In the genomic region with DNA sequence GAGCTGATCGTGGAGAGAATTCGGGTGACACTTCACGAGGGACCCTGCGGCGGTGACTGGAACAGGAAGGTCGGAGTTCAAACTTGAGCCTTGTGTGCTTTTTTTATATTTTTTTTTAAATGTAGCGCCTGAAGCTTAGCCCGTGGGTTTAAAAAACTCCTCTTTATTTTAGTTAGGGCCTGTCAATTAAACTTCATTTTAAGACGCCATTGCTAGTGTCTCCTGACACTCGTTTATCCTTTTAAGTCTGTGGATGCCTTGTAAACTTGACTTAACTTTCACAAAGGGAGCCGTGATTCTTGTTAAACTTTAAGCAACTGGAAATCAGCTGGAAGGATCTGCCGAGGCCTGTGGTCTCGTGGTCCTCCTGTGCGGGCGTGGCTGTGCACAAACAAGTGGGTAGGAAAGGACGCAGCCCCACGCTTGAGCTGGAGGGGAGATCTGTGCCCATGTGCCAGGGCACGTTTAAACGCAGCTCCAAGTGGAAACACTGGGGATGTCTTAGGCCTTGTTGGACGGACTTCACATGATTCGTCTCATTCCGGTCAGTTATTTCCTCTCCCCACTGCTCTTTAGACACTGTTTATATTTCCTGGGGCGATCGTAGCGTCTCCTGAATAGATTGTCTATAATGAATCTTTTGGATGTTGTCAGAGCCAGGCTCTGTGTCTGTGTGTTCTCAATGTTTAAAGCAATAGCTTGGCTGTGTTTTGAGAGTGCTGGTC, we compare ENCODE assay signal across 8 mouse cellular contexts. TPM values are rescaled to one million over a fixed set of nuclear protein-coding genes. Genes with fewer than 3 reads are reported as not detected.
A peak's percentile ranks its signal among the peaks of the same experiment; 100 is the strongest.
DNase-seq lines count a peak whose midpoint lies in the region; ATAC-seq and TF ChIP-seq lines count a peak whose summit lies in the region.

No protein-coding gene starts in this region.

- peak overlapping the region; percentile 82 for H3K4me3 ChIP-seq in left cerebral cortex, adult 2 months
- peak overlapping the region; percentile 71 for H3K4me3 ChIP-seq in forebrain, embryonic 11.5 days (ENCODE audit: low read depth, low read length)
- peak overlapping the region; percentile 91 for H3K4me3 ChIP-seq in hindbrain, embryonic 14.5 days (replicated peaks; ENCODE audit: low read length)
- H3K4me3 ChIP-seq in limb, embryonic 15.5 days, result peak overlapping the region; percentile 85
- peak overlapping the region; percentile 75 for H3K4me3 ChIP-seq in midbrain, embryonic 14.5 days (replicated peaks; ENCODE audit: low read depth, low read length)

- no peaks in the 10 kb centered on the region for H3K9me3 ChIP-seq in forebrain, embryonic 11.5 days (ENCODE audit: control insufficient read depth, low read length)
- H3K9me3 ChIP-seq in hindbrain, embryonic 14.5 days (ENCODE audit: control insufficient read depth, low read length), result no peaks in the 10 kb centered on the region
- no peaks in the 10 kb centered on the region for H3K9me3 ChIP-seq in limb, embryonic 15.5 days
- no peaks in the 10 kb centered on the region for H3K9me3 ChIP-seq in midbrain, embryonic 14.5 days (ENCODE audit: control insufficient read depth, low read length)

- intact Hi-C loops in left cerebral cortex, adult 2 months (cut with DNase I), result loop anchor here (2.0 to 5.0 kb wide), 2 partner anchors 36 to 140 kb away; partner anchors contain the start of gene Gadd45a

- no peaks in the 10 kb centered on the region for H3K36me3 ChIP-seq in forebrain, embryonic 11.5 days (ENCODE audit: control insufficient read depth, insufficient read depth, low read length)
- H3K36me3 ChIP-seq in hindbrain, embryonic 14.5 days (replicated peaks; ENCODE audit: control insufficient read depth, insufficient read depth), result no peaks in the 10 kb centered on the region
- H3K36me3 ChIP-seq in limb, embryonic 15.5 days, result no peaks in the 10 kb centered on the region
- no peaks in the 10 kb centered on the region for H3K36me3 ChIP-seq in midbrain, embryonic 14.5 days (ENCODE audit: control insufficient read depth, insufficient read depth, low read length)

- peak overlapping the region; percentile 93 for H3K4me2 ChIP-seq in forebrain, embryonic 11.5 days (ENCODE audit: low read depth, low read length, severe bottlenecking)
- H3K4me2 ChIP-seq in hindbrain, embryonic 14.5 days (replicated peaks), result peak overlapping the region; percentile 87
- H3K4me2 ChIP-seq in limb, embryonic 15.5 days, result peak overlapping the region; percentile 63
- peak overlapping the region; percentile 92 for H3K4me2 ChIP-seq in midbrain, embryonic 14.5 days (ENCODE audit: low read length)

- peaks cover 5% of the 10 kb centered on the region; the same call in 1 of the 2 replicates for H3K4me1 ChIP-seq in forebrain, embryonic 11.5 days (replicated peaks; ENCODE audit: control insufficient read depth, insufficient read depth, low read length)
- H3K4me1 ChIP-seq in hindbrain, embryonic 14.5 days (replicated peaks; ENCODE audit: control insufficient read depth, insufficient read depth, low read length), result no peaks in the 10 kb centered on the region
- 0 out of 2 replicates have a peak, but pooled peaks cover 7% of the 10 kb centered on the region for H3K4me1 ChIP-seq in limb, embryonic 15.5 days
- peaks cover 7% of the 10 kb centered on the region for H3K4me1 ChIP-seq in midbrain, embryonic 14.5 days (ENCODE audit: control insufficient read depth, insufficient read depth, low read length)

- DNase-seq in left cerebral cortex, adult 2 months (ENCODE audit: extremely low spot score in 1 of 2, low spot score in 2 of 2), result no peak
- DNase-seq in left cerebral cortex, adult 8-10 months (ENCODE audit: low spot score in 2 of 2), result no peak
- peak; percentile 17 for DNase-seq in adrenal gland, adult 8-10 months
- DNase-seq in forebrain, embryonic 11.5 days (ENCODE audit: low spot score), result peak; percentile 60
- peak; percentile 53 for DNase-seq in hindbrain, embryonic 14.5 days (ENCODE audit: low spot score)
- peak; percentile 48 for DNase-seq in midbrain, embryonic 14.5 days
- peak; percentile 19 for DNase-seq in thymus, postnatal 25 days

- 4% methylated on average over 25 of the region's 25 CpGs for WGBS in forebrain, embryonic 11.5 days
- 2% methylated on average over 25 of the region's 25 CpGs for WGBS in hindbrain, embryonic 14.5 days
- 2% methylated on average over 25 of the region's 25 CpGs for WGBS in limb, embryonic 15.5 days
- WGBS in midbrain, embryonic 14.5 days, result 5% methylated on average over 25 of the region's 25 CpGs

- H3K27me3 ChIP-seq in forebrain, embryonic 11.5 days (ENCODE audit: control insufficient read depth, insufficient read depth, low read length), result no peaks in the 10 kb centered on the region
- no peaks in the 10 kb centered on the region for H3K27me3 ChIP-seq in hindbrain, embryonic 14.5 days (ENCODE audit: control insufficient read depth, insufficient read depth, low read length)
- no peaks in the 10 kb centered on the region for H3K27me3 ChIP-seq in limb, embryonic 15.5 days
- H3K27me3 ChIP-seq in midbrain, embryonic 14.5 days (ENCODE audit: control insufficient read depth, insufficient read depth, low read length), result peaks cover 9% of the 10 kb centered on the region; the same call in 1 of the 2 replicates

- TF ChIP-seq CTCF in left cerebral cortex, adult 2 months (IDR thresholded peaks at IDR 0.05), result no peak

- ATAC-seq in forebrain, embryonic 11.5 days (replicated peaks; ENCODE audit: low FRiP score), result no peak; the same call in 1 of the 2 replicates
- peak; percentile 15; the same call in 1 of the 2 replicates for ATAC-seq in hindbrain, embryonic 14.5 days (ENCODE audit: low FRiP score)
- ATAC-seq in limb, embryonic 15.5 days (ENCODE audit: insufficient number of reproducible peaks, low FRiP score, low TSS enrichment, low read depth), result no peak
- ATAC-seq in midbrain, embryonic 14.5 days (ENCODE audit: low FRiP score, low TSS enrichment), result no peak

- peak overlapping the region; percentile 69 for H3K9ac ChIP-seq in forebrain, embryonic 11.5 days (ENCODE audit: low read length)
- peak overlapping the region; percentile 75 for H3K9ac ChIP-seq in hindbrain, embryonic 14.5 days
- peak overlapping the region; percentile 91 for H3K9ac ChIP-seq in limb, embryonic 15.5 days
- peak overlapping the region; percentile 68 for H3K9ac ChIP-seq in midbrain, embryonic 14.5 days (replicated peaks; ENCODE audit: low read length)

- H3K27ac ChIP-seq in left cerebral cortex, adult 2 months, result peak overlapping the region; percentile 83
- H3K27ac ChIP-seq in forebrain, embryonic 11.5 days (ENCODE audit: low read depth, low read length), result no peak overlapping the region
- peak overlapping the region; percentile 43; the same call in 1 of the 2 replicates for H3K27ac ChIP-seq in hindbrain, embryonic 14.5 days
- H3K27ac ChIP-seq in limb, embryonic 15.5 days, result peak overlapping the region; percentile 82
- H3K27ac ChIP-seq in midbrain, embryonic 14.5 days (replicated peaks; ENCODE audit: low read depth, low read length), result no peak overlapping the region

RNA-seq across cellular contexts. Expression of gene Gng12, which starts 0.9 kb away (rescaled TPM):
- total RNA-seq in left cerebral cortex, adult 2 months (2021), result 10 to 100 TPM; 55.2 to 59.3 TPM
- total RNA-seq in left cerebral cortex, adult 8-10 months (2022), result 10 to 100 TPM; 57.5 to 66.2 (median 59.2) TPM
- total RNA-seq in adrenal gland, adult 8-10 months (2022), result 10 to 100 TPM; 53.7 to 69.5 (median 59.3) TPM
- 43.5 and 46.2 TPM in 2 replicates for polyA plus RNA-seq in forebrain, embryonic 11.5 days (2014; fragmentation: Nextera tagmentation; extraction: Ambion mirVana)
- 71.2 and 83.5 TPM in 2 replicates for polyA plus RNA-seq in hindbrain, embryonic 14.5 days (2014; fragmentation: Nextera tagmentation; extraction: Ambion mirVana)
- polyA plus RNA-seq in limb, embryonic 15.5 days (2015; fragmentation: Nextera tagmentation; extraction: Ambion mirVana), result 109 and 118 TPM in 2 replicates
- 34.7 and 36.7 TPM in 2 replicates for polyA plus RNA-seq in midbrain, embryonic 14.5 days (2014; fragmentation: Nextera tagmentation; extraction: Ambion mirVana)

Comparison
In these comparisons a context has a peak if more than half of its experiments do, and no peak if none do; other contexts are left out.
1. DNase-seq: peak in adrenal gland, adult 8-10 months (single experiment), forebrain, embryonic 11.5 days (single experiment), hindbrain, embryonic 14.5 days (single experiment), midbrain, embryonic 14.5 days (single experiment) and thymus, postnatal 25 days (single experiment); none in left cerebral cortex, adult 2 months (0 of 2) and left cerebral cortex, adult 8-10 months (0 of 2).
2. H3K27ac ChIP-seq: peak in left cerebral cortex, adult 2 months (single experiment), hindbrain, embryonic 14.5 days (single experiment) and limb, embryonic 15.5 days (single experiment); none in forebrain, embryonic 11.5 days (single experiment) and midbrain, embryonic 14.5 days (single experiment).
3. Peak in every context shown above with its lines, with median percentiles within 50 percentile points of each other: H3K4me3 ChIP-seq, H3K4me2 ChIP-seq and H3K9ac ChIP-seq.